Mouse (Mus musculus) liver, embryonic 14.5 days (tissue): Measurements from ENCODE around the gene Mdm2. TPM values are rescaled to one million over a fixed set of nuclear protein-coding genes. Genes with fewer than 3 reads are reported as not detected.

Source experiments
- ATAC-seq: fragments of 200-750 bp; cut with Nextera tagmentation; 2 replicates; pipeline ENCODE4 v1.8.0; 2017; ENCODE audit warnings: moderate number of reproducible peaks, mild to moderate bottlenecking, moderate library complexity; ENCODE audit not compliant: insufficient read depth
- DNase-seq, 3 experiments: peaks; one replicate each; pipeline ENCODE4 v3.0.0-alpha.2; 2012 to 2013; ENCODE audit warnings: low read depth in 3 of 3, low spot score in 3 of 3
- H3K27ac ChIP-seq: fragments of 300-500 bp; sonication (generic); 2 replicates; pipeline ENCODE4 v1.5.1; 2014; ENCODE audit warnings: moderate library complexity, mild to moderate bottlenecking, control low read depth, inconsistent platforms
- H3K27me3 ChIP-seq: fragments of 300-500 bp; sonication (generic); 2 replicates; pipeline ENCODE4 v1.6.1; 2014; ENCODE audit warnings: mild to moderate bottlenecking, low read length, moderate library complexity; ENCODE audit not compliant: control insufficient read depth, insufficient read depth
- H3K36me3 ChIP-seq: fragments of 300-500 bp; sonication (generic); replicated peaks from 2 replicates; pipeline ENCODE4 v1.6.1; 2014; ENCODE audit warnings: low read depth; ENCODE audit not compliant: control insufficient read depth, insufficient read depth
- H3K4me1 ChIP-seq, 2 experiments: fragments of 200-500 bp in 1 of 2; fragments of 300-500 bp in 1 of 2; sonication (generic) in 1 of 2; replicated peaks; 2 replicates each; pipeline ENCODE4 v1.6.1; 2012 to 2014; ENCODE audit warnings: antibody characterized with exemption in 1 of 2, inconsistent platforms in 1 of 2, low read length in 1 of 2; ENCODE audit not compliant: control insufficient read depth in 2 of 2, insufficient read depth in 2 of 2
- H3K4me2 ChIP-seq: fragments of 300-500 bp; sonication (generic); 2 replicates; pipeline ENCODE4 v1.6.1; 2014; ENCODE audit warnings: low read depth, mild to moderate bottlenecking, control low read depth, moderate library complexity
- H3K4me3 ChIP-seq, 2 experiments: fragments of 200-500 bp in 1 of 2; fragments of 300-500 bp in 1 of 2; sonication (generic) in 1 of 2; 2 replicates each; pipeline ENCODE4 v1.5.1; 2012 to 2014; ENCODE audit warnings: low read depth in 2 of 2, low read length in 2 of 2, mild to moderate bottlenecking in 2 of 2, control low read depth in 1 of 2, inconsistent platforms in 1 of 2, moderate library complexity in 1 of 2; ENCODE audit not compliant: insufficient read depth in 1 of 2
- H3K9ac ChIP-seq: fragments of 300-500 bp; sonication (generic); replicated peaks from 2 replicates; pipeline ENCODE4 v1.6.1; 2014; ENCODE audit warnings: mild to moderate bottlenecking, control low read depth, moderate library complexity
- H3K9me3 ChIP-seq: fragments of 300-500 bp; sonication (generic); 2 replicates; pipeline ENCODE4 v1.6.1; 2016; ENCODE audit warnings: low read length, mixed read lengths; ENCODE audit not compliant: control insufficient read depth
- CTCF ChIP-seq: IDR thresholded peaks from 2 replicates; pipeline ENCODE4 v1.5.1; 2016; ENCODE audit warnings: antibody characterized with exemption, low read depth, control low read depth
- EP300 ChIP-seq: IDR thresholded peaks from 2 replicates; pipeline ENCODE4 v1.6.1; 2016; ENCODE audit warnings: antibody characterized with exemption, low read depth
- WGBS: fragments of 180-500 bp; shearing (Covaris S2); extraction: QIAGEN DNeasy Blood & Tissue Kit; methylation state at CpG from one replicate; pipeline ENCODE4 v1.1.7; 2014; ENCODE audit not compliant: insufficient replicate concordance; 5-methylcytosine and 5-hydroxymethylcytosine counted together
- polyA plus RNA-seq, 2 experiments: library from polyadenylated mRNA; depleted of rRNA in 1 of 2; stranded (reverse) in 1 of 2; unstranded in 1 of 2; fragments of >200 nt; fragmentation: Nextera tagmentation in 1 of 2; extraction: Ambion mirVana in 1 of 2; gene quantifications; 2 replicates each; pipeline versions ENCODE4 v1.2.1 to v1.2.3; 2012 to 2014

Gene Mdm2
- polyA plus RNA-seq, 2 experiments, result 12.8 to 20.0 TPM

- Histone ChIP-seq H3K9ac (no peak overlapping the region), H3K4me3 (no peak overlapping the region), H3K27ac (no peak overlapping the region), H3K4me2 (no peak overlapping the region), H3K4me1 (peaks cover 6 to 16% of the 10 kb centered on the region in 2 experiments), H3K9me3 (no peaks in the 10 kb centered on the region), H3K36me3 (no peaks in the 10 kb centered on the region), H3K27me3 (no peaks in the 10 kb centered on the region; the same call in 1 of the 2 replicates)
- 78% methylated on average over 1 of the region's 1 CpGs for WGBS
- ATAC-seq, result no peak
- TF ChIP-seq EP300, result no peak
- TF ChIP-seq CTCF, result no peak
- DNase-seq, result no peak
Observed at GRCm38 (mm10) chr10:117673913-117674312, 36.6 kb downstream of the Mdm2 start.

DNA sequence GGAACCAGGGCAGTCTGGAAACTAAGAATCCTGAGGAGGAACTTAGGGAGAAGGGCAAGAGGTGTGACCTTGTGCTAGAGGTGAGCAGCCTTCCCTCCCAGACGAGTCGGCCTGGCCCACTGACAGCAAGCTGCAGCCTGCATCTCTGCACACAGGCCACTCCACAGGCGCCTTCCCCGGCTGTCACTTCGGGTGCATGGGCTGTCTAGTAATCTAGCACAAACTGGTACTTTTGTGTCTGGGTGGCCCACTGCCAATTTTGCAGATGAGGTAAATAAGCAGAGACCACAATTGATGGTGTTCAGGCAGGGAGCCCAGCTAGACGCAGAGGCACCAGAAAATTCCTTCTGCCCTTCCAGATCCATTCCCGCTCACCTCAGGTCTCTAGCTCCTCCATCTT is 37.9 kb downstream of the Mdm2 start:
- H3K9ac ChIP-seq, result no peak overlapping the region
- H3K4me1 ChIP-seq, result peaks cover 0 to 4% of the 10 kb centered on the region in 2 experiments; a peak in 3 of 4 replicates
- H3K9me3 ChIP-seq, result no peaks in the 10 kb centered on the region
- H3K36me3 ChIP-seq, result no peaks in the 10 kb centered on the region
- 71% methylated on average over 7 of the region's 7 CpGs for WGBS
- DNase-seq, result no peak
- no peak overlapping the region for H3K4me2 ChIP-seq
- TF ChIP-seq EP300, result no peak
- no peak for TF ChIP-seq CTCF
- H3K27ac ChIP-seq, result no peak overlapping the region
- no peaks in the 10 kb centered on the region; the same call in 1 of the 2 replicates for H3K27me3 ChIP-seq
- no peak for ATAC-seq
- H3K4me3 ChIP-seq, result no peak overlapping the region

DNA sequence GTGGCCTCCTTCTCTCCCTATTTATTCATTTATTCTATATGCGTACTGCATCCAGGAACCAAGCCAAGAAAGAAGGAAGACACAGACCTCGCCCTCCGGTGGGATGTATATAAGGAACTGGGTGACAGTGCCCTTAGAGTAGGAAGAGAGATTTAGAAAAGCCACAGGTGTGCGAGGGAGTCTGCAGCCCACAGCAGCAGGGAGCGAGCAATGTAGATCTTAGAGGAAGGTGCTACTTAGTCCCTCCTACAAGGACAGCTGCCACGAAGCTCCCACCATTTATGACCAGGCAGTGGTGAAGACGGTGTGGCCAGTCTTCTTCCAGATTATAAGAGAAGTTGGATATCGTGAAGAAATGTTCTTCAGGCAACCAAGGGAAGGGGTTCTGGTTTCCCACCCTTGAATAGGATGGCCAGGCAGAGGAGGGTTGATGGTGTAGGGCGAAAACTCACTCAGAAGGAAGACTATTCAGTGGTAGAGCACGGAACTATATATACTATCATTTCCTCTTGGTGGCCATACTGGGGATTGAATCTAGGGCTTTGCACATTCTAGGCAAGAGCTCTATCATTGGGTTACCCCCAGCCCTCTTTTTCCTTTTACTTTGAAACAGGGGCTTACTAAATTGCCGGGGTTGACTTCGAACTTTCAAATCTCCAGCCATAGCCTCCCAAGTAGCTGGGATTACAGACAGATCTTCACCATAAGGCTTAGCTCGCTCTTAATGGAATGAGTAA is 38.5 kb downstream of the Mdm2 start:
- Histone ChIP-seq H3K27me3 (no peaks in the 10 kb centered on the region; the same call in 1 of the 2 replicates), H3K27ac (no peak overlapping the region), H3K36me3 (no peaks in the 10 kb centered on the region), H3K4me2 (no peak overlapping the region), H3K4me1 (peaks cover 0 to 4% of the 10 kb centered on the region in 2 experiments; a peak in 3 of 4 replicates), H3K4me3 (no peak overlapping the region), H3K9me3 (no peaks in the 10 kb centered on the region), H3K9ac (no peak overlapping the region)
- TF ChIP-seq EP300 (no peak), CTCF (no peak)
- ATAC-seq (no peak), DNase-seq (no peak)
- WGBS, result 70% methylated on average over 13 of the region's 13 CpGs

GRCm38 (mm10) chr10:117671266-117671665 is 39.3 kb downstream of the Mdm2 start:
- Histone ChIP-seq H3K9me3 (no peaks in the 10 kb centered on the region), H3K4me1 (no peaks in the 10 kb centered on the region; a peak in 2 of 4 replicates), H3K4me3 (no peak overlapping the region), H3K9ac (no peak overlapping the region), H3K27ac (no peak overlapping the region), H3K36me3 (no peaks in the 10 kb centered on the region), H3K27me3 (no peaks in the 10 kb centered on the region; the same call in 1 of the 2 replicates), H3K4me2 (no peak overlapping the region)
- WGBS, result 69% methylated on average over 9 of the region's 9 CpGs
- no peak for ATAC-seq
- no peak for DNase-seq
- TF ChIP-seq CTCF, result no peak
- no peak for TF ChIP-seq EP300

DNA sequence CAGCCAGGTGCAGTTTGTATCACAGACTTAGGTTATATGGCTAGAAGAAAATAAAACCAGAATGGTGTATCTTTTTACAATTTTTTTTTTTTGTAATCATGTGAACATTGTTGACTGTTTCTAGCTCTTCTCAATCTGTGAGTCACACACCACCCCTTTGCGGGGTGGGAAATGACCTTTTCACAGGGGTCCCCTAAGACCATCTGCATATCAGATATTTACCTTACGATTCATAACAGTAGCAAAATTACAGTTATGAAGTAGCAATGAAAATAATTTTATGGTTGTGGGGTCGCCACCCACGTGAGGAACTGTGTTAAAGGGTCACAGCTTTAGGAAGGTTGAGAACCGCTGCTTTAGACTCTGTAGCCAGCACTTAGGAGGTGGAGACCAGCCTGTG is 39.8 kb downstream of the Mdm2 start:
- no peak for DNase-seq
- TF ChIP-seq EP300 (no peak), CTCF (no peak)
- no peak overlapping the region for H3K27ac ChIP-seq
- H3K36me3 ChIP-seq, result no peaks in the 10 kb centered on the region
- no peak for ATAC-seq
- no peaks in the 10 kb centered on the region; a peak in 1 of 4 replicates for H3K4me1 ChIP-seq
- no peak overlapping the region for H3K9ac ChIP-seq
- H3K4me2 ChIP-seq, result no peak overlapping the region
- H3K4me3 ChIP-seq, result no peak overlapping the region
- H3K27me3 ChIP-seq, result no peaks in the 10 kb centered on the region; the same call in 1 of the 2 replicates
- no peaks in the 10 kb centered on the region for H3K9me3 ChIP-seq
- 51% methylated on average over 5 of the region's 5 CpGs for WGBS
